Mouse (Mus musculus) E14TG2a.4 (cell line): ENCODE data around the gene Zfp319.

Experiments
- CTCF ChIP-seq: conservative IDR thresholded peaks from 2 replicates; pipeline ENCODE4 v1.5.1; 2014; ENCODE audit warnings: low read length
- POU5F1 ChIP-seq: IDR thresholded peaks from 2 replicates; pipeline ENCODE4 v1.6.1; 2014; ENCODE audit warnings: low read length, borderline replicate concordance

DNA sequence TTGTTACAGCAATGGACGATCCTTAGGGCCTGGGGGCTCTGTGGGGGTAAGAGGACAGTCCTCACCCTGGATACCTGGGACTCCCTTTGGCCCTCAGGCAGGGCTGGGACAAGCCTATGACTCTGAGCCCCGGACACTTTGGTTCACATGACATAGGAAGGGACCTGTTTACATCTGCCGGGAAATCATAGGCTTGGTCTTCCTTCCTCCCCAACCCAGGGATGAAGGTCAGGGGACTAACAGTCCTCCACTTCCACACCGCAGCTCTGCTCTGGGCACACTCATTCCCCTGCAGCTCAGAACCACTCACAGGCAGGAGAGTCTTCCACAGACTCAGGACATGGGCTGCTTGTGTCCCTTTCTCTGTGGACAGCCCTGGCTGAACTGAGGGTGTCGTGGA, 4.9 kb downstream of the Zfp319 start:
- no peak for TF ChIP-seq CTCF
- no peak for TF ChIP-seq POU5F1
